Mouse (Mus musculus) urinary bladder, postnatal 14 days (tissue): Measurements from ENCODE around the gene Gm20388.
"Not testable (repeated sequence)": the region's sequence is repeated elsewhere in the genome, so short reads cannot be mapped to it uniquely, and the experiment has no call there.

Experiments
- DNase-seq: peaks from one replicate; pipeline ENCODE4 v3.0.0; 2021; ENCODE audit warnings: low spot score

Gene Gm20388

GRCm38 (mm10) chr8:121575661-121576060 lies 1665.0 kb downstream of the Gm20388 start:
- no peak for DNase-seq

GRCm38 (mm10) chr8:121577751-121578675 lies 1667.4 kb downstream of the Gm20388 start:
- no peak for DNase-seq

- DNase-seq: peak; percentile 95
Measured at GRCm38 (mm10) chr8:121578676-121579451, 1668.2 kb downstream of the Gm20388 start, which contains the start of gene Fbxo31. Fbxo31 (minus strand) TSS chr8:121578806.

- peak; percentile 48 for DNase-seq
Measured at GRCm38 (mm10) chr8:121580465-121580864, 1669.8 kb downstream of the Gm20388 start.

- DNase-seq: no peak
Measured at GRCm38 (mm10) chr8:121583653-121584052, 1673.0 kb downstream of the Gm20388 start.

- DNase-seq: no peak
Measured at GRCm38 (mm10) chr8:121584730-121585129, 1674.1 kb downstream of the Gm20388 start.

GRCm38 (mm10) chr8:121585159-121585825 lies 1674.7 kb downstream of the Gm20388 start:
- DNase-seq: peak; percentile 100

GRCm38 (mm10) chr8:121588750-121589149 lies 1678.1 kb downstream of the Gm20388 start:
- no peak for DNase-seq

GRCm38 (mm10) chr8:121589205-121589726 lies 1678.6 kb downstream of the Gm20388 start:
- no peak for DNase-seq

GRCm38 (mm10) chr8:121590203-121591177 lies 1679.8 kb downstream of the Gm20388 start, which contains the start of gene Map1lc3b:
Map1lc3b (plus strand) TSS chr8:121590361.
- peak; percentile 93 for DNase-seq

GRCm38 (mm10) chr8:121591178-121592066 lies 1680.8 kb downstream of the Gm20388 start:
- DNase-seq: peak; percentile 41

- no peak for DNase-seq
Measured at GRCm38 (mm10) chr8:121593293-121593692, 1682.7 kb downstream of the Gm20388 start.

GRCm38 (mm10) chr8:121593983-121594382 lies 1683.3 kb downstream of the Gm20388 start:
- DNase-seq: no peak

- DNase-seq: not testable (repeated sequence)
Measured at GRCm38 (mm10) chr8:121597492-121597891, 1686.9 kb downstream of the Gm20388 start.

GRCm38 (mm10) chr8:121598190-121598589 lies 1687.5 kb downstream of the Gm20388 start:
- no peak for DNase-seq

GRCm38 (mm10) chr8:121598892-121599291 lies 1688.3 kb downstream of the Gm20388 start:
- peak; percentile 87 for DNase-seq

GRCm38 (mm10) chr8:121599842-121600241 lies 1689.2 kb downstream of the Gm20388 start:
- no peak for DNase-seq

- no peak for DNase-seq
Measured at GRCm38 (mm10) chr8:121602411-121602810, 1691.8 kb downstream of the Gm20388 start.

- peak; percentile 72 for DNase-seq
Measured at GRCm38 (mm10) chr8:121602860-121603259, 1692.2 kb downstream of the Gm20388 start.

GRCm38 (mm10) chr8:121603801-121604200 lies 1693.2 kb downstream of the Gm20388 start:
- DNase-seq: no peak
